Mouse (Mus musculus): ENCODE measurements around the gene Nsfl1c. TPM values are rescaled to one million over a fixed set of nuclear protein-coding genes. Genes with fewer than 3 reads are reported as not detected.

Nsfl1c gene
- total and polyA plus RNA-seq, 3 experiments = 59.5 to 80.8 (median 77.8) TPM

DNA sequence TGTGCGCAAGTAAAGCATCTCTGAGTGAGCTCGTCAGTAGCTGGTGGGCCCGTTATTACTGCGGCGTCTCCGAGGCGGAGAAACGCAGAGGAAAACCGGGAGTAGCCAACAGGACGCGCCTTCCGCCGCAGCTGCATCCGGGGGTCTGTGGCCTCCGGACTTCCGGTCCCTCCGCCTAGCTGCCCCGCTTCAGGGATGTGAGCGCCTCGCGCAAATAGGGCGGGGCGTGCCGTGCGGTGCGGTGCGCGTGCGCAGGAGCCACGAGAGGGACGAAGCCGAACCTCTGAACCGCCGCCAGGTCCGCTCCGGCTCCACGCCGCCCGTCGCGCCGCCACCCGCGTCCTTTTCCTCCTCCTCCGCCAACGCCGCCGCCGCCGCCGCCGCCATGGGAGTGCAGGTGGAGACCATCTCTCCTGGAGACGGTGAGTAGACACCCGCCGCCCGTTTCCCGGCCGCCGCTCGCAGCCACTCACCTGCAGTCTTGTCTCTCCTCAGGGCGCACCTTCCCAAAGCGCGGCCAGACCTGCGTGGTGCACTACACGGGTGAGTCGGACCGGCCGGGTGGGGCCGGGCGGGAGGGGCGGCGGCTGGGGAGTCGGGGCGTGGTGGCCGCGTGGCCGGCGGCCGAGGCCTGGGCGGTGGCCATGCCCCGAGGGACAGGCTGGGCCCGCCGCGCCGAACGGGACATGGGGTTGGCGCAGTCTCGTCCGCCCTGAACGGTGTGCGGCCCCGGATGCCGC, 48.5 kb downstream of the Nsfl1c start, which contains the start of gene Fkbp1a:
Fkbp1a (plus strand) TSS at position 161 of the 740 bp plus-strand sequence.
- peaks cover 13% of the 10 kb centered on the region for H3K4me1 ChIP-seq (ENCODE audit: control insufficient read depth, insufficient read depth, low read length)
- peak within 1 kb of the TSS; percentile 98 for H3K27ac ChIP-seq
- no peaks in the 10 kb centered on the region for H3K27me3 ChIP-seq (ENCODE audit: control insufficient read depth, insufficient read depth, low read length)
- WGBS = under 1% methylated on average over 71 of the region's 93 CpGs
- H3K79me2 ChIP-seq (replicated peaks; ENCODE audit: control insufficient read depth, insufficient read depth, low read length) = no peaks in the 10 kb centered on the region
- H3K9ac ChIP-seq (ENCODE audit: low read depth, low read length) = peak within 1 kb of the TSS; percentile 99
- TF ChIP-seq EP300 (IDR thresholded peaks at IDR 0.05; ENCODE audit: insufficient read depth, low read depth, low read length) (peak; percentile 89), CTCF (IDR thresholded peaks at IDR 0.05) (peak; percentile 12; the same call in 1 of the 2 replicates), POLR2A (IDR thresholded peaks at IDR 0.05; ENCODE audit: insufficient read depth, low read depth, low read length) (peak; percentile 88)
- intact Hi-C loops (cut with DNase I) = loop anchor here (1.0 to 2.0 kb wide), 2 partner anchors 34 to 48 kb away; partner anchors contain the start of gene Nsfl1c
- H3K4me3 ChIP-seq = peak within 1 kb of the TSS; percentile 89
- peaks cover 4% of the 10 kb centered on the region for H3K36me3 ChIP-seq (ENCODE audit: control insufficient read depth, insufficient read depth, low read length)
- DNase-seq = peak; percentile 98

DNA sequence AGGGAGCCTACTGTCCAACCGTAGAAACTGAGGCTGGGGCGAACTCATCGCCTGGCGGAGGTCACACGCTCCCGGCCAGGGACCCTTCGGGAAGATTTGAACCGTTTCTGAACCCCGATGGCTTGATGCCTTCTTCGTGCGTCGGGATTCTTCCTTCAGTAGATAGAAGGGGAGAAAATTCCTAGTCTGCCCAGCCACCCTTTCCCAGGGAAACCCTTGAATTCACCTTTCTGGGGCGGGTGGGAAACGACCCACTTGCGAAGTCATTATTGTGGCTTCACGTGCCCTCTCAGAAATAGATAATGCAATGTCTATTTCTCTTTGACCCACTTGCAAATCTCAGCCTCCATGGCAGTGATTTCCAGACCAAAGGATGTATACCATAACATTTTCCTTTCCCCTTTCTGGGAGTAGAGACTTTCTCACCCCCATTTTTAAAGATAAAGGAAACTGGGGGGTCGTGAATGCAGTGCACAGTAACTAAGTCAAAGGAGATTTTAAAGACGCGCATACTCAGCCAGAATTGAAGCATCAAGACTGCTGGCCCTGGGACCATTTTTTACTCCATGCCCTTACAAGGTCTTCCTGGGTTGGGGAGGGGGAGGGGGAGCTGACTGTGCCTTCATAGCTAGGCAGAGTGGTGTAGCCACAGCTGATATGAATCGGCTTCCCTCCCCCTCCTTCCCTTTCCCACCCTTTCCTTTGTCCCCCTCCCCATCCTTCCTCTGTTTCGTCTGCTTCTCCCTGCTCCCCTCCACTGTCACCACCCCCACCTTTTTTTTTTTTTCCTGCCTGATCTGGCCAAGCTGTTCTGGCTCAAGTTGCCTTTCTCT, 49.3 kb downstream of the Nsfl1c start:
- intact Hi-C loops (cut with DNase I) = loop anchor here (1.0 to 2.0 kb wide), 2 partner anchors 34 to 49 kb away; partner anchors contain the start of gene Nsfl1c

GRCm38 (mm10) chr2:151544673-151545072, 50.7 kb downstream of the Nsfl1c start:
- 32% methylated on average over 6 of the region's 6 CpGs for WGBS
- no peak overlapping the region for H3K9ac ChIP-seq (ENCODE audit: low read depth, low read length)
- H3K27me3 ChIP-seq (ENCODE audit: control insufficient read depth, insufficient read depth, low read length) = no peaks in the 10 kb centered on the region
- intact Hi-C loops (cut with DNase I) = no loop called here
- H3K27ac ChIP-seq = peak overlapping the region; percentile 41
- H3K36me3 ChIP-seq (ENCODE audit: control insufficient read depth, insufficient read depth, low read length) = peaks cover 4% of the 10 kb centered on the region
- no peaks in the 10 kb centered on the region for H3K79me2 ChIP-seq (replicated peaks; ENCODE audit: control insufficient read depth, insufficient read depth, low read length)
- peak overlapping the region; percentile 19; the same call in 1 of the 2 replicates for H3K4me3 ChIP-seq
- peaks cover 20% of the 10 kb centered on the region for H3K4me1 ChIP-seq (ENCODE audit: control insufficient read depth, insufficient read depth, low read length)
- TF ChIP-seq CTCF (IDR thresholded peaks at IDR 0.05) = no peak
- TF ChIP-seq POLR2A (IDR thresholded peaks at IDR 0.05; ENCODE audit: insufficient read depth, low read depth, low read length) = no peak
- TF ChIP-seq EP300 (IDR thresholded peaks at IDR 0.05; ENCODE audit: insufficient read depth, low read depth, low read length) = no peak
- DNase-seq = no peak

More for the DNA sequence above, 49.3 kb downstream of the Nsfl1c start:
- H3K9ac ChIP-seq (ENCODE audit: low read depth, low read length) = peak overlapping the region; percentile 99
- TF ChIP-seq EP300 (IDR thresholded peaks at IDR 0.05; ENCODE audit: insufficient read depth, low read depth, low read length) (peak; percentile 82), POLR2A (IDR thresholded peaks at IDR 0.05; ENCODE audit: insufficient read depth, low read depth, low read length) (peak; percentile 42; the same call in 1 of the 2 replicates), CTCF (IDR thresholded peaks at IDR 0.05) (no peak)
- H3K4me3 ChIP-seq = peak overlapping the region; percentile 89
- WGBS = 2% methylated on average over 21 of the region's 21 CpGs
- peaks cover 15% of the 10 kb centered on the region for H3K4me1 ChIP-seq (ENCODE audit: control insufficient read depth, insufficient read depth, low read length)
- peak overlapping the region; percentile 98 for H3K27ac ChIP-seq
- DNase-seq = peak; percentile 63 to 69
- no peaks in the 10 kb centered on the region for H3K79me2 ChIP-seq (replicated peaks; ENCODE audit: control insufficient read depth, insufficient read depth, low read length)
- H3K36me3 ChIP-seq (ENCODE audit: control insufficient read depth, insufficient read depth, low read length) = peaks cover 4% of the 10 kb centered on the region
- H3K27me3 ChIP-seq (ENCODE audit: control insufficient read depth, insufficient read depth, low read length) = no peaks in the 10 kb centered on the region

GRCm38 (mm10) chr2:151546571-151546970, 52.6 kb downstream of the Nsfl1c start:
- H3K27ac ChIP-seq = no peak overlapping the region
- H3K4me1 ChIP-seq (ENCODE audit: control insufficient read depth, insufficient read depth, low read length) = peaks cover 26% of the 10 kb centered on the region
- no peaks in the 10 kb centered on the region for H3K27me3 ChIP-seq (ENCODE audit: control insufficient read depth, insufficient read depth, low read length)
- 78% methylated on average over 4 of the region's 4 CpGs for WGBS
- no peaks in the 10 kb centered on the region for H3K79me2 ChIP-seq (replicated peaks; ENCODE audit: control insufficient read depth, insufficient read depth, low read length)
- H3K9ac ChIP-seq (ENCODE audit: low read depth, low read length) = no peak overlapping the region
- DNase-seq = no peak
- TF ChIP-seq POLR2A (IDR thresholded peaks at IDR 0.05; ENCODE audit: insufficient read depth, low read depth, low read length) (no peak), CTCF (IDR thresholded peaks at IDR 0.05) (no peak), EP300 (IDR thresholded peaks at IDR 0.05; ENCODE audit: insufficient read depth, low read depth, low read length) (no peak)
- intact Hi-C loops (cut with DNase I) = no loop called here
- peaks cover 14% of the 10 kb centered on the region for H3K36me3 ChIP-seq (ENCODE audit: control insufficient read depth, insufficient read depth, low read length)
- no peak overlapping the region for H3K4me3 ChIP-seq

- TF ChIP-seq CTCF (IDR thresholded peaks at IDR 0.05) (no peak), EP300 (IDR thresholded peaks at IDR 0.05; ENCODE audit: insufficient read depth, low read depth, low read length) (no peak), POLR2A (IDR thresholded peaks at IDR 0.05; ENCODE audit: insufficient read depth, low read depth, low read length) (no peak)
- Histone ChIP-seq H3K36me3 (ENCODE audit: control insufficient read depth, insufficient read depth, low read length) (peaks cover 27% of the 10 kb centered on the region), H3K27ac (no peak overlapping the region), H3K4me1 (ENCODE audit: control insufficient read depth, insufficient read depth, low read length) (peaks cover 26% of the 10 kb centered on the region), H3K27me3 (ENCODE audit: control insufficient read depth, insufficient read depth, low read length) (no peaks in the 10 kb centered on the region), H3K9ac (ENCODE audit: low read depth, low read length) (no peak overlapping the region), H3K4me3 (no peak overlapping the region), H3K79me2 (replicated peaks; ENCODE audit: control insufficient read depth, insufficient read depth, low read length) (peaks cover 4% of the 10 kb centered on the region)
- intact Hi-C loops (cut with DNase I) = loop anchor here (2.0 kb wide), 1 partner anchor 19 kb away; no protein-coding TSS in a partner anchor
- no peak for DNase-seq
- WGBS = 56% methylated on average over 3 of the region's 3 CpGs
Observed at GRCm38 (mm10) chr2:151549615-151550121, 55.7 kb downstream of the Nsfl1c start.

Other genes starting within 250 kb of the Nsfl1c start
- gene 4921509C19Rik, start 18.0 kb upstream of the Nsfl1c start, total RNA-seq (2021) = not detected
- gene 4921509C19Rik, start 18.0 kb upstream of the Nsfl1c start, polyA plus RNA-seq (2012; rRNA removed) = 0.09 TPM in 1 of 2 replicates, not detected in the other
- gene Fkbp1a, start 48.3 kb downstream of the Nsfl1c start, total RNA-seq (2021) = 100 to 1,000 TPM; 197 to 211 TPM
- 90.5 and 145 TPM in 2 replicates for gene Fkbp1a, start 48.3 kb downstream of the Nsfl1c start, polyA plus RNA-seq (2012; rRNA removed)
- gene Sdcbp2, start 78.4 kb downstream of the Nsfl1c start, total RNA-seq (2021) = 1 to 10 TPM; 1.9 to 2.4 TPM
- gene Sdcbp2, start 78.4 kb downstream of the Nsfl1c start, polyA plus RNA-seq (2012; rRNA removed) = 2.2 TPM in 2 replicates
- 1 to 10 TPM; 4.3 to 5.0 TPM for gene Snph, start 138.4 kb downstream of the Nsfl1c start, total RNA-seq (2021)
- gene Snph, start 138.4 kb downstream of the Nsfl1c start, polyA plus RNA-seq (2012; rRNA removed) = 0.09 and 0.21 TPM in 2 replicates
- gene Rad21l, start 174.4 kb downstream of the Nsfl1c start, total RNA-seq (2021) = not detected
- gene Rad21l, start 174.4 kb downstream of the Nsfl1c start, polyA plus RNA-seq (2012; rRNA removed) = not detected in 2 replicates
- 1 to 10 TPM; 4.6 to 5.8 TPM for gene Tmem74b, start 207.8 kb downstream of the Nsfl1c start, total RNA-seq (2021)
- 4.4 and 4.5 TPM in 2 replicates for gene Tmem74b, start 207.8 kb downstream of the Nsfl1c start, polyA plus RNA-seq (2012; rRNA removed)

Measured in heart, adult 2 months (tissue).